Mouse (Mus musculus): ENCODE measurements around the gene Sfxn3. TPM values are rescaled to one million over a fixed set of nuclear protein-coding genes. Genes with fewer than 3 reads are reported as not detected.

The Sfxn3 gene
- total RNA-seq, 1 experiment from 2014 or later: 11.0 TPM

Other genes starting within 250 kb of the Sfxn3 start
- gene Slf2, start 116.4 kb upstream of the Sfxn3 start, total RNA-seq (2017): 48.8 and 52.4 TPM in 2 replicates
- gene Sema4g, start 58.4 kb upstream of the Sfxn3 start, total RNA-seq (2017): 0.32 TPM in 1 of 2 replicates, not detected in the other
- gene Twnk, start 41.8 kb upstream of the Sfxn3 start, total RNA-seq (2017): 31.0 and 32.2 TPM in 2 replicates
- 19.0 and 36.4 TPM in 2 replicates for gene Mrpl43, start 41.1 kb upstream of the Sfxn3 start, total RNA-seq (2017)
- 14.2 and 16.9 TPM in 2 replicates for gene Lzts2, start 33.1 kb upstream of the Sfxn3 start, total RNA-seq (2017)
- 0.23 TPM in 1 of 2 replicates, not detected in the other for gene Pdzd7, start 1.8 kb upstream of the Sfxn3 start, total RNA-seq (2017)
- gene Kazald1, start 27.7 kb downstream of the Sfxn3 start, total RNA-seq (2017): 0.50 and 1.1 TPM in 2 replicates
- gene Tlx1, start 103.2 kb downstream of the Sfxn3 start, total RNA-seq (2017): not detected in 2 replicates
- gene Lbx1, start 188.3 kb downstream of the Sfxn3 start, total RNA-seq (2017): not detected in 2 replicates